Mouse (Mus musculus) embryonic facial prominence, embryonic 13.5 days (tissue): ENCODE data around the gene Cyp2s1. TPM values are rescaled to one million over a fixed set of nuclear protein-coding genes. Genes with fewer than 3 reads are reported as not detected.
A peak's percentile ranks its signal among the peaks of the same experiment; 100 is the strongest.
"Not testable (repeated sequence)": the region's sequence is repeated elsewhere in the genome, so short reads cannot be mapped to it uniquely, and the experiment has no call there.

Experiments used
- ATAC-seq: fragments of 200-750 bp; cut with Nextera tagmentation; 2 replicates; pipeline ENCODE4 v1.8.0; 2017; ENCODE audit warnings: low read depth; ENCODE audit not compliant: insufficient number of reproducible peaks, insufficient read depth, low FRiP score, low TSS enrichment
- H3K27ac ChIP-seq: fragments of 300-500 bp; sonication (generic); 2 replicates; pipeline ENCODE4 v1.5.1; 2015; ENCODE audit warnings: moderate library complexity, mild to moderate bottlenecking, inconsistent platforms
- H3K27me3 ChIP-seq: fragments of 300-500 bp; sonication (generic); 2 replicates; pipeline ENCODE4 v1.6.1; 2015; ENCODE audit warnings: mild to moderate bottlenecking, inconsistent platforms
- H3K36me3 ChIP-seq: fragments of 300-500 bp; sonication (generic); 2 replicates; pipeline ENCODE4 v1.6.1; 2015; ENCODE audit warnings: mild to moderate bottlenecking, inconsistent platforms
- H3K4me1 ChIP-seq: fragments of 300-500 bp; sonication (generic); 2 replicates; pipeline ENCODE4 v1.6.1; 2015; ENCODE audit warnings: inconsistent platforms
- H3K4me2 ChIP-seq: fragments of 300-500 bp; sonication (generic); 2 replicates; pipeline ENCODE4 v1.6.1; 2015; ENCODE audit warnings: moderate library complexity, mild to moderate bottlenecking, inconsistent platforms
- H3K4me3 ChIP-seq: fragments of 300-500 bp; sonication (generic); 2 replicates; pipeline ENCODE4 v1.5.1; 2015; ENCODE audit warnings: mild to moderate bottlenecking, inconsistent platforms
- H3K9ac ChIP-seq: fragments of 300-500 bp; sonication (generic); 2 replicates; pipeline ENCODE4 v1.6.1; 2015; ENCODE audit warnings: mild to moderate bottlenecking, inconsistent platforms
- H3K9me3 ChIP-seq: fragments of 300-500 bp; sonication (generic); 2 replicates; pipeline ENCODE4 v1.6.1; 2016; ENCODE audit warnings: inconsistent platforms
- WGBS: fragments of 180-500 bp; shearing (Covaris S2); methylation state at CpG from one replicate; pipeline ENCODE4 v1.1.7; 2015; ENCODE audit warnings: mixed read lengths; 5-methylcytosine and 5-hydroxymethylcytosine counted together
- polyA plus RNA-seq: library from polyadenylated mRNA; unstranded; fragments of >200 nt; fragmentation: Nextera tagmentation; extraction: Ambion mirVana; gene quantifications from 2 replicates; pipeline ENCODE4 v1.2.1, GENCODE M21; 2015

Cyp2s1 gene
- polyA plus RNA-seq, 1 experiment from 2014 or later, result 3.9 TPM

- WGBS, result 20% methylated on average over 21 of the region's 21 CpGs
- no peak overlapping the region for H3K27ac ChIP-seq
- H3K4me3 ChIP-seq, result peak overlapping the region; percentile 26
- no peaks in the 10 kb centered on the region for H3K36me3 ChIP-seq
- ATAC-seq, result peak; percentile 8
- H3K9ac ChIP-seq, result peak overlapping the region; percentile 64
- H3K4me1 ChIP-seq, result peaks cover 29% of the 10 kb centered on the region
- H3K9me3 ChIP-seq, result no peaks in the 10 kb centered on the region
- H3K4me2 ChIP-seq, result peak overlapping the region; percentile 52
- H3K27me3 ChIP-seq, result no peaks in the 10 kb centered on the region
Observed at GRCm38 (mm10) chr7:25805631-25806343, 10.9 kb downstream of the Cyp2s1 start.

- ATAC-seq, result no peak
- no peak overlapping the region for H3K27ac ChIP-seq
Observed at GRCm38 (mm10) chr7:25804792-25805191, 11.9 kb downstream of the Cyp2s1 start.

GRCm38 (mm10) chr7:25803460-25803859 is 13.3 kb downstream of the Cyp2s1 start:
- no peaks in the 10 kb centered on the region for H3K9me3 ChIP-seq
- H3K27me3 ChIP-seq, result no peaks in the 10 kb centered on the region
- ATAC-seq, result no peak
- H3K36me3 ChIP-seq, result no peaks in the 10 kb centered on the region
- no peak overlapping the region for H3K27ac ChIP-seq
- no peak overlapping the region for H3K4me2 ChIP-seq
- H3K4me3 ChIP-seq, result no peak overlapping the region
- WGBS, result 76% methylated on average over 13 of the region's 13 CpGs
- no peak overlapping the region for H3K9ac ChIP-seq
- H3K4me1 ChIP-seq, result peaks cover 29% of the 10 kb centered on the region

More at GRCm38 (mm10) chr7:25804792-25805191, 11.9 kb downstream of the Cyp2s1 start:
- no peaks in the 10 kb centered on the region for H3K36me3 ChIP-seq
- no peaks in the 10 kb centered on the region for H3K9me3 ChIP-seq
- whole genome bisulfite sequencing, result 81% methylated on average over 4 of the region's 4 CpGs
- H3K4me3 ChIP-seq, result no peak overlapping the region
- H3K9ac ChIP-seq, result no peak overlapping the region
- no peaks in the 10 kb centered on the region for H3K27me3 ChIP-seq
- no peak overlapping the region for H3K4me2 ChIP-seq
- H3K4me1 ChIP-seq, result peaks cover 29% of the 10 kb centered on the region

DNA sequence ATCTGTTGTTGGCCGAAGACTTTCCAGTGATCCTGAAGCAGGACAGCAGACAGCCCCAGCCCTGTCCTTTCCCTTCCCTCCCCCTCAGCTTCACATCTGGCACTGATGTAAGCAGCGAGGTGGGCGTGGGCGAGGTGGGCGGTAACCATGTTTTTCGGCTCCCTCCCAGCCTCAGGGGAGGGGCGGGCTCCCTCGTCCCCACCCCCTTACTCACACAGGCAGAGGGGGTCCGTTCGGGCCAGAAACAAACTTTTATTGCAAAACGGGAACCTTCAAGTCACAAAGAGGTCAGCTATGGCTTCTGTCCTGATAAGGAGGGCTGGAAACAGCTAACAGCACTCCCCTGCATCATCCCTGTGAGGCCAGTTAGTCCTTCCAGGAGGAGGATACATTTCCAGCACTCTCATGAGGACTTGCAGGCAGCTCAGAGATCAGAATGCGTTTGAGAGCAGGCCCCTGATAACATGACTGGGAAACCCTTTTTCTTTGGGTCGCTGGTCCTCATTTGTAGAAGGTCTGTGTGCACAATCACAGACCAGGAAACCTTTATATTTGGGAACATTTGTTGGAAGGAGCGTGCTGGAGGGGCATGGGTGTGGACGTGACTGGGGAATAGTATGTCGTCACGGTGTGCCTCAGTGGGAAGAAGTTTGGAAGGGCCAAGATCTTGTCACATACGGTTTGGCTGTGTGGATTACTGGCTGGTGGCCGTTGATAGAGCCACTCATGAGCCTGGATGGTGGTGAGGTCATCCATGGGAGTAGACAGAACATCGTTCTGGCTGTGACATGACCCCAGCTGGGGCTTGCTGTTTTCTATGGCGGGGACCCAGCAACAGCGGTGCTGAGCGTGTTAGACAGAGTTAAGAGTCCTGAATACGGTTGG is 14.2 kb downstream of the Cyp2s1 start:
- Histone ChIP-seq H3K4me2 (peak overlapping the region; percentile 58), H3K27me3 (no peaks in the 10 kb centered on the region), H3K9ac (peak overlapping the region; percentile 62), H3K4me3 (peak overlapping the region; percentile 29), H3K36me3 (no peaks in the 10 kb centered on the region), H3K27ac (peak overlapping the region; percentile 89), H3K9me3 (no peaks in the 10 kb centered on the region), H3K4me1 (peaks cover 29% of the 10 kb centered on the region)
- peak; percentile 72 for ATAC-seq
- WGBS, result 22% methylated on average over 24 of the region's 24 CpGs

GRCm38 (mm10) chr7:25801031-25801430 is 15.7 kb downstream of the Cyp2s1 start:
- H3K27me3 ChIP-seq, result no peaks in the 10 kb centered on the region
- no peak overlapping the region for H3K27ac ChIP-seq
- H3K9ac ChIP-seq, result no peak overlapping the region
- ATAC-seq, result no peak
- H3K36me3 ChIP-seq, result no peaks in the 10 kb centered on the region
- no peaks in the 10 kb centered on the region for H3K9me3 ChIP-seq
- 89% methylated on average over 6 of the region's 6 CpGs for WGBS
- no peak overlapping the region for H3K4me3 ChIP-seq
- no peak overlapping the region for H3K4me2 ChIP-seq
- peaks cover 29% of the 10 kb centered on the region for H3K4me1 ChIP-seq

DNA sequence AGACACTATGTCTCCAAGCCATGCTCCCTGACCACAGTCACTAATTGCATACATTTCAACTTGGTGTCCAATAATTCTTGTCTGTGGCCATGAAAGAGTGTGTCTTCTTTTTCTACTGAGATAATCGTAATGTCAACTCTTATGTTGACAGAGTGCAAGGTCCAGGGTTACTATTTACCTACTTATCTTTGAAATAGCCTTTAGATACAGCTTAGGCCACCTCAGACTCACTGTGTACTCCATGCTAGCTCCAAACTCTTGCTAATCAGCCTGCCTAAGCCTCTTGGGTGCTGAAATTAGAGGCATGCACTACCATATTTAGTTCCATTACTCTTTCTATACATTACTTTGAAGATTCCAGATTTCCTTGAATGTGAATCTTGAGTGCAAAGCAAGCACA is 17.3 kb downstream of the Cyp2s1 start:
- Histone ChIP-seq H3K36me3 (no peaks in the 10 kb centered on the region), H3K4me1 (peaks cover 18% of the 10 kb centered on the region), H3K9ac (no peak overlapping the region), H3K4me2 (no peak overlapping the region), H3K27me3 (no peaks in the 10 kb centered on the region), H3K9me3 (no peaks in the 10 kb centered on the region), H3K4me3 (no peak overlapping the region), H3K27ac (no peak overlapping the region)
- WGBS, result 83% methylated on average over 1 of the region's 1 CpGs
- ATAC-seq, result no peak

GRCm38 (mm10) chr7:25798540-25798939 is 18.2 kb downstream of the Cyp2s1 start:
- Histone ChIP-seq H3K27ac (no peak overlapping the region), H3K4me2 (no peak overlapping the region), H3K4me3 (no peak overlapping the region), H3K36me3 (no peaks in the 10 kb centered on the region), H3K4me1 (peaks cover 17% of the 10 kb centered on the region), H3K9ac (no peak overlapping the region), H3K27me3 (no peaks in the 10 kb centered on the region), H3K9me3 (no peaks in the 10 kb centered on the region)
- no peak for ATAC-seq
- 89% methylated on average over 2 of the region's 2 CpGs for WGBS

- ATAC-seq, result no peak
- H3K9ac ChIP-seq, result no peak overlapping the region
- peaks cover 4% of the 10 kb centered on the region for H3K4me1 ChIP-seq
- H3K36me3 ChIP-seq, result no peaks in the 10 kb centered on the region
- WGBS, result 83% methylated on average over 8 of the region's 8 CpGs
- no peak overlapping the region for H3K4me3 ChIP-seq
- no peak overlapping the region for H3K27ac ChIP-seq
- no peak overlapping the region for H3K4me2 ChIP-seq
- no peaks in the 10 kb centered on the region for H3K9me3 ChIP-seq
- H3K27me3 ChIP-seq, result no peaks in the 10 kb centered on the region
Observed at GRCm38 (mm10) chr7:25794775-25795174, 21.9 kb downstream of the Cyp2s1 start.

DNA sequence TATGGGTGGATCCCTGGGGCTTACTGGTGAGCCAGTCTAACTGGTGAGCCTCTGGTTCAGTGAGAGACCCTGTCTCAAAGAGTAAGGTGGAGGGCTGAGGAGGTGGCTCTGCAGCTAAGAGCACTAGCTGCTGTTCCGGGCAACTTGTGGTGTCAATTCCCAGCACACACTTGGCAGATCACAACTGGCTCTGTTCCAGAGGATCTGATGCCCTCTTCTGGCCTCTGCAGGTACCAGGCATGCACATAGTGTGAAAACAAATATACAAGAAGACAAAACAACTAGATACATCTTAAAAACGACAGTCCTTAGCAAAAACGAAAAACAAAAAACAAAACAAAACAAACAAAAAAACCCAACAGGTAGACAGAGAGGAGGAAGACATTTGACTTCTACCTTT is 23.0 kb downstream of the Cyp2s1 start:
- no peak overlapping the region for H3K4me3 ChIP-seq
- WGBS, result 57% methylated on average over 3 of the region's 3 CpGs
- H3K36me3 ChIP-seq, result no peaks in the 10 kb centered on the region
- no peaks in the 10 kb centered on the region for H3K9me3 ChIP-seq
- no peaks in the 10 kb centered on the region for H3K27me3 ChIP-seq
- peaks cover 11% of the 10 kb centered on the region for H3K4me1 ChIP-seq
- no peak overlapping the region for H3K27ac ChIP-seq
- no peak overlapping the region for H3K9ac ChIP-seq
- no peak for ATAC-seq
- H3K4me2 ChIP-seq, result no peak overlapping the region

GRCm38 (mm10) chr7:25792966-25793365 is 23.7 kb downstream of the Cyp2s1 start:
- H3K9ac ChIP-seq, H3K27ac ChIP-seq, ATAC-seq, H3K4me3 ChIP-seq, H3K27me3 ChIP-seq, H3K4me2 ChIP-seq, H3K9me3 ChIP-seq, H3K36me3 ChIP-seq: not testable (repeated sequence)
- 77% methylated on average over 9 of the region's 9 CpGs for WGBS
- H3K4me1 ChIP-seq, result peaks cover 11% of the 10 kb centered on the region

- 76% methylated on average over 8 of the region's 8 CpGs for WGBS
Observed at GRCm38 (mm10) chr7:25790615-25791014, 26.1 kb downstream of the Cyp2s1 start.

GRCm38 (mm10) chr7:25789129-25789440 is 27.6 kb downstream of the Cyp2s1 start:
- no peaks in the 10 kb centered on the region for H3K9me3 ChIP-seq
- H3K36me3 ChIP-seq, result peaks cover 16% of the 10 kb centered on the region
- 17% methylated on average over 3 of the region's 3 CpGs for WGBS
- peak overlapping the region; percentile 90 for H3K27ac ChIP-seq
- peak overlapping the region; percentile 69 for H3K4me3 ChIP-seq
- no peak for ATAC-seq
- no peaks in the 10 kb centered on the region for H3K27me3 ChIP-seq
- H3K4me1 ChIP-seq, result peaks cover 32% of the 10 kb centered on the region
- H3K4me2 ChIP-seq, result peak overlapping the region; percentile 84
- H3K9ac ChIP-seq, result peak overlapping the region; percentile 81

More at GRCm38 (mm10) chr7:25790615-25791014, 26.1 kb downstream of the Cyp2s1 start:
- no peak overlapping the region for H3K27ac ChIP-seq
- H3K36me3 ChIP-seq, result peaks cover 10% of the 10 kb centered on the region
- H3K4me2 ChIP-seq, result no peak overlapping the region
- no peaks in the 10 kb centered on the region for H3K27me3 ChIP-seq
- H3K9ac ChIP-seq, result no peak overlapping the region
- no peak overlapping the region for H3K4me3 ChIP-seq
- no peaks in the 10 kb centered on the region for H3K9me3 ChIP-seq
- no peak for ATAC-seq
- peaks cover 32% of the 10 kb centered on the region for H3K4me1 ChIP-seq
